Mouse (Mus musculus) cerebellum, postnatal 4 days (tissue): ENCODE results near the gene Mpv17l.
"Not testable (repeated sequence)": the region's sequence is repeated elsewhere in the genome, so short reads cannot be mapped to it uniquely, and the experiment has no call there.

Source experiments
- DNase-seq, 2 experiments: peaks; one replicate each; pipeline ENCODE4 v3.0.0; 2022; ENCODE audit warnings: low spot score in 2 of 2, mixed read lengths in 1 of 2

Mpv17l gene

DNA sequence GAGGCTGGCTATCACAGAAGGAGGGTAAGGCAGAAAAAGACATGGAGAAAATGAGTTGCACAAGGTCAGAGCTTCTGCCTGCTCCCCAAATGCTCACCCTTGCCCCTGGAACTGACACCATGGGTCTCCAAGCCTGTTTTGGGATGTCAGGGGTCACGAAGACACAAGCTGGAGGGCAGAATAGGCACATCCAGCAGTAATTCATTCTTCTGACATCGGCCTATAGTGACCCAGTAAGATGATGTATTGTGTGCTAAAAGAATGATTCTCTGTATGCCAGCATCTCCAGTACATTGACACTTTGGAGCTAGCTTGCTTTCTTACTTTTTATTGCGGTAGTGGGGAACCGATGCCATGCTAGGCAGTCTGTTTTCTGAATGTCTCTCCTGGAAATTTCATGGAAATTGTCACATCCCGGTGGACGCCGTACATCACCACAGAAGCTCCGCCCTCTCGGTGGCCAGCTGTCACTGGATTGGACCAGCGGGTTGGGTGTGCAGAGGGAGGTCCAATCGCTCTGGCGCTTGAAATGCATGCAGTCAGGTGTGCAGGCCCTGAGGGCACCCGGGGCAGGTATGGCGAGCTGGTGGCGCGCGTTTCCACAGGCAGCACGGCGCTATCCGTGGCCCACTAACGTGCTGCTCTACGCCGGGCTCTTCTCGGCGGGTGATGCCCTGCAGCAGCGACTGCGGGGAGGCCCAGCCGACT lies 37.3 kb downstream of the Mpv17l start:
- peak; percentile 47 to 65 for DNase-seq

DNA sequence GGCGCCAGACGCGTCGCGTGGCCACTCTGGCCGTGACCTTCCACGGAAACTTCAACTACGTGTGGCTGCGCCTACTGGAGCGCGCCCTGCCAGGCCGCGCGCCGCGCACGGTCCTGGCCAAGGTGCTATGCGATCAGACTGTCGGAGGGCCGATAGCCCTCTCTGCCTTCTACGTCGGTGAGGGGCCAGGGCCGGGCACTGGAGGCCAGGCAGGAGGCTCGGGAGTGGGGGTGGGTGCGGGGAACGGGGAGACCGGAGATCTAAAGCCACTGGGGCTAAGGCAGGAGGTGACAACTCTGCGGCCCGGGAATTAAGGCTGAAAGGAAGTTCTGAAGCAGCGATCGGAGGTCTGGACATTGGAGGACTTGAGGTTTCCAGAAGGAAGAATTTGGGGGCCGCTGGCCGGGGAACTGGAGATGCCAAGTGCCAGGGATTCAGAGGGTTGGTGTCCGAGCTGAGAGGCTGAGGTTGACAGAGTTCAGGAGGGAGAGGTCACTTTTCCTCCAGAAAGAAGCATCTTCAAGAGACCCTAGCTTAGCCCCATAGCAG lies 38.0 kb downstream of the Mpv17l start:
- DNase-seq, result no peak

GRCm38 (mm10) chr16:13944178-13944577 lies 41.2 kb downstream of the Mpv17l start:
- no peak for DNase-seq

- DNase-seq, result no peak
These were observed 41.8 kb downstream of the Mpv17l start for GRCm38 (mm10) chr16:13944752-13945151.

- DNase-seq, result no peak
These were observed 42.2 kb downstream of the Mpv17l start for GRCm38 (mm10) chr16:13945153-13945552.

- no peak for DNase-seq
These were observed 43.3 kb downstream of the Mpv17l start for GRCm38 (mm10) chr16:13946306-13946705.

DNA sequence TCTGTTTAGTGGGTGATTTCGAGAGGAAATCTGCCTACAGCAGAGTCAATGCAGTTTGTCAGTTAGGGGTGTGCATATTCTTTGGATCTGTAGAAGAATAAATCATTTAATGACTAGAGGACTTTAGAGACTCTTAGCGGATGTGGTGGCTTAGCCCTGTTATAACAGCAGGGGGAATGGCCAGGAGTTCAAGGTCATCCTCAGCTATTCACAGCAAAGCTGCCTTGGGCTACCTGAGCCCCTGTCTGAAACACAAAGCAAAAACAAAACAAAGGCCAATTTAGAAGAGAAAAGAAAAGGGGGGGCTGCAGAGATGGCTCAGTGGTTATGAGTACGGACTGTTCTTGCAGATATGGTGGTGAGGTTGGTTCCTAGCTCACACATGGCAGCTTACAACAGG lies 48.3 kb downstream of the Mpv17l start:
- DNase-seq, result no peak

- DNase-seq, result no peak
These were observed 59.1 kb downstream of the Mpv17l start for GRCm38 (mm10) chr16:13962053-13962452.

DNA sequence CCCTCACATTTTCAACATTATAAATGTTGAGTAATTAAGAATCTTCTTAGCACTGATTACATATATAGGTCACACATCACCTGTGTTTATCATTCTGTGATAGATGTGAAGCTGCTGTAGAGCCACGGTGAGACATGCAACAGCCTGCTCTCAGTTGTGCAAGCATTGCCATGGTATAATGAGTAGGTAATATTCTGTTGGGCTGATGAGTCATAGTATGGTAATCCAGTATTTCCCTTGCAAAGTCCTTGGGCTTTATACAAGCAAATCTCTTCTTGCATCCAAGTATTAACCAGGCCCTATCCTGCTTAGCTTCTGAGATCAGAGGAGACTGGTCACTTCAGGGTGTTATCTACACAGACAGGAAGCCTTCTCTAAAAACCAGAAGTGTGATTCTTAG lies 66.1 kb downstream of the Mpv17l start:
- DNase-seq, result no peak

DNA sequence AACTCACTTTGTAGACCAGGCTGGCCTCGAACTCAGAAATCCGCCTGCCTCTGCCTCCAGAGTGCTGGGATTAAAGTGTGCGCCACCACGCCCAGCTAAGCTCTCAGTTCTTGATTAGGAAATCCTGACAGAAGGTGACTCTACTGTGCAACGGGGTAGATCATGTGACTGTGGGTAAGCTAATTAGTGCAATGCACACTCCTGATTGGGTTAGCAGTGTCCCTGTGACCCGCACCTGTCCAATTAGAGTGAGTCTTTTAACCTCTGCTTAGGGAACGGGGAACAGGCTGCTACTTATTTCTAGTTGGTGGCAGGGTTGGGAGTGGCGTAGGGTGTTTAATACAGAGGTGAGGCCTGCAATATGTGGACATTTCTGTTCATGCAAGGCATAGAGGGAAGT lies 69.1 kb downstream of the Mpv17l start:
- DNase-seq, result no peak

DNA sequence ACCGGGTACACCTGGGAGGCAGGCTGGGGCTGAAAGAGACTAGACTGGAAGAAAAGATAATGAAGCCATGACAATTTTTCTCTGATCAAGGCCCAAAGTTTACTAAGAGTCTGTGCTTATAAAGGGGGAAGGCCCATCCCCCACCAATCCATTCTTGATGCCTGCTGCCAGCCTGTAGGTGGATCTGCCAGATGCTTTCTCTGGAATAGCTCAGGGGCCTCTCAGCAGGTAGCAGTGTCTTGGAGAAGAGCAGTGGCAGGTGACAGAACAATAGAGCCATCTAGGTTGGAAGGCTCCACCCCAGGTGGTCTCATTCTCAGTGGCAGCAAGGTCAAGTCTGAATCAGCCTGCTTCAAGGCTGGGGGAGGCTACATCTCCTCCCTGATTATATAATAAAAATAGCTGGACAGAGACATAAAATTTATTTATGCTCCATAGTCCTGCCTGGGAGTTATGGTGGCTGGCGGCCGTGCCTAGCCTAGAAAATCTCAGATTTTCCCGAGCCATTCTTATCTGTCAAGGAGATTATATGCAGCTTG lies 73.5 kb downstream of the Mpv17l start:
- not testable (repeated sequence) for DNase-seq

DNA sequence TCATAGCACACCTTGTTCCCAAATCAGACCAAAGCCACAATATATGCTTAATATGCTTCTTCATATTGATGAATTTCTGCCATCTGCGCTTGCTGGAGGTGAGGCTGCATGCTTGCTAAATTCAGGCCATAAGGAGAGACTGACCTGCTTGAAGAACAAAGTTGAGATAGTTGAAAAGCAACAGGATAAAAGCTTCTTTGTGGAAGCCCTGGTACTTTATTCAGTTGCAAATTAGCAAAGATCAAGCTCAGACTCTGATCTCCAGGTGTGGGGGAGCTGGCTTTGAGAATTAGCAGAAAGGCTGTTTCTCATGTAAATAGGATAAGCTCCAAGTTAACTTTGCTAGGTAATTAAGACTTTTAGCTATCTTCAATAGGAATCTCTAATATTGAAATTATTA lies 74.1 kb downstream of the Mpv17l start:
- not testable (repeated sequence) for DNase-seq

DNA sequence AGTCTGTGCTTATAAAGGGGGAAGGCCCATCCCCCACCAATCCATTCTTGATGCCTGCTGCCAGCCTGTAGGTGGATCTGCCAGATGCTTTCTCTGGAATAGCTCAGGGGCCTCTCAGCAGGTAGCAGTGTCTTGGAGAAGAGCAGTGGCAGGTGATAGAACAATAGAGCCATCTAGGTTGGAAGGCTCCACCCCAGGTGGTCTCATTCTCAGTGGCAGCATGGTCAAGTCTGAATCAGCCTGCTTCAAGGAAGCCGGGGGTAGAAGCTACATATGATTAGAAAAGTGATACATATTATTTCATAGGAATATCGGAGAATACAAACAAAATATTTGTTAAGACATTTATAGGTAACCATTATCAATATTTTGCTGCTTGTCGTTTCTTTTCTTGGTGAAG lies 78.8 kb downstream of the Mpv17l start:
- DNase-seq, result not testable (repeated sequence)

GRCm38 (mm10) chr16:13983161-13983560 lies 80.2 kb downstream of the Mpv17l start:
- DNase-seq, result no peak

- no peak for DNase-seq
These were observed 83.2 kb downstream of the Mpv17l start for GRCm38 (mm10) chr16:13986197-13986573.

DNA sequence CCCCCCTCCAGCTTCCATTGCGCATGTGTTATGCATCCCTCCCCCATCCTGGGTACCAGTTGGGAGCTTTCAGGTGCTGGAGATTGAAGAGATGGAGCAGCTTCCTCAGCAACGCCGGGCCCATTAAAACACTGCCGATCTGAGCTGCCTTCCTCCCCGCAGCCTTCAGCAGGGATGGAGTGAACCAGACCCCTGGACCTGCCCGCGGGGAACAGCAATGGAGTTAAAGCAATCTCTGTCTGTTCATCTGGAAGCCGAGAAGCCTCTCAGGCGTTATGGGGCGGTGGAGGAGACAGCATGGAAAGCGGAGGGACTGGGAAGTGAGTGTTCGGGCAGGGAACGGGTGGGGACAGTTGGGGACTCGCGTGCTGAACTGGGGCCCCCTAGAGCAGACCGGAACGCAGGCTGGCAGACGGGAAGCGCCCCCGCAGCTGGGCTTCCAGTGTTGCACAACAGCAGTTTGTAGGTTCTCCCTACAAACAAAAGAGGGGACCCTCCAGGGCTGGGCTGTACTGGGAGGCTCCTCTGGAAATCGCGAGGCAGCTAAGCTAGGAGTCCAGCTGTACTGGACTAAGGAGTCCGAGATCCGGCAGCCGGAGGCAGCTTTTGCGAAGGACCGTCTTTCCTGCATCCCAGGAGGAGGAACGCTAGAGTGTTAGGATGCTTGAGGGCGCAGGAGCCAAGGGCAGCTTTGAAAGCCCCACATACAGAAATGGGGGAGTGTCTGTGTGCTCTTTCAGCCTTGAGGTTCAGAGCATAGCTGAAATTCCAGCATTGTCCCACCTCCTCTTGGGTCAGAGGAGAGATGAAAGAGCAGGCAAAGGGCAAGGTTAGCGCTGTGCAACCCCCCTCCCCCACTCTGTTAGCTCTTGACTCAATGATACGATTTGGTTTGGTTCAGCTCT lies 83.9 kb downstream of the Mpv17l start, which contains the start of the genes 2900011O08Rik and Ifitm7:
Gene 2900011O08Rik (plus strand): TSS at position 31 of the 905 bp plus-strand sequence.
Gene Ifitm7 (minus strand): TSS at position 315 of the 905 bp plus-strand sequence.
- DNase-seq, result peak in 1 of 2 experiments; percentile 24

- DNase-seq, result no peak
These were observed 89.7 kb downstream of the Mpv17l start for GRCm38 (mm10) chr16:13992518-13993248.

DNA sequence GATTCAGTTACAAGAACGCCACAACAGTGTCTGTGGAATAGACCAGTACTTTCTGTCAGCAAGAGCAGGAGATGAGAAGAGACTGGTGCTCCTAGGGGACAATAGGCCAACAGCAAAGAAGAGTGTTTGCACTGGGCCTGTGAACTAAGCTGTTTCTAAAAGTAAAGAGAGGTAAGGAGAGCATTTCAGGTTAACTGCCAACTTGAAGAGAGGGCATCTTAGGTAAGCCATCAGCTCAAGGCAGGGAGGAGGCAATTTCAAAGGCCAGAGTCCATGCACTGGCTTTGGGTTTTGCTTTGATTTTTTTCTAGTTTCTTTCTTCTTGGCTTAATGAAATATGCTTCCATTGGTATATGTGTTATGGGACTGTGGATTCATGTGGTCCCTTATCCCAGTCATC lies 91.1 kb downstream of the Mpv17l start:
- no peak for DNase-seq

DNA sequence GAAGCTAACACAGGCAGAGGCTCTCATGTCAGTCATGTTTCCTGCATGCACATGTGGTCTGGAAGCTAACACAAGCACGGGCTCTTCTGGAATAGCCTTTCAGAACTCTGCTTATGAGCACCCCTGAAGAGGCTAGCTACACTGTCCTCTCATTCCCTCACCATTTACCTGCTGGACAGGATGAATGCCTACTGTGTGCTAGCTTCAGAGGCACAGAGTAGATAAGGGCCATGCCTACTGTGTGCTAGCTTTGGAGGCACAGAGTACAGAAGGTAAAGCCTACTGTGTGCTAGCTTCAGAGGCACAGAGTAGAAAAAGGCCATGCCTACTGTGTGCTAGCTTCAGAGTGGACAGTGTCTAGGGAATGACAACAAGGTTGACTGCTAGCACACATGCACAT lies 91.5 kb downstream of the Mpv17l start:
- no peak for DNase-seq
